Mouse (Mus musculus) Patski (cell line): ENCODE results near the gene Spn. TPM values are rescaled to one million over a fixed set of nuclear protein-coding genes. Genes with fewer than 3 reads are reported as not detected.

ENCODE experiments used
- ATAC-seq: fragments of 100-300 bp; one replicate; pipeline ENCODE4 v1.8.0; 2021
- CTCF ChIA-PET: fragments of 350-600 bp; sonication (Branson Sonifier 250); formaldehyde crosslinking; loops from one replicate; lab custom pipeline; 2022; ENCODE audit warnings: inconsistent platforms; lab: Charles Lee
- POLR2A ChIA-PET: fragments of 350-600 bp; sonication (Branson Sonifier 250); formaldehyde crosslinking; loops from one replicate; lab custom pipeline; 2022; ENCODE audit warnings: antibody characterized with exemption, inconsistent platforms; lab: Charles Lee
- DNase-seq: peaks from one replicate; pipeline ENCODE4 v3.0.0-alpha.2; 2011; ENCODE audit warnings: low read depth, low spot score
- H3K27me3 ChIP-seq: fragments of 371-371 bp; one replicate; pipeline ENCODE4 v1.5.1; 2021
- CTCF ChIP-seq: fragments of 100-300 bp; IDR thresholded peaks from one replicate; pipeline ENCODE4 v1.5.1; 2021
- in situ Hi-C: fragments of 300-500 bp; cut with MboI; formaldehyde crosslinking; loops from 3 replicates; pipeline ENCODE4 v1.11.1; 2018; ENCODE audit warnings: low pct_unique_long_range_greater_than_20kb, mixed read lengths
- polyA plus RNA-seq: library from polyadenylated mRNA; unstranded; gene quantifications from one replicate; pipeline ENCODE4 v1.2.3, GENCODE M21; 2021

Spn gene
- polyA plus RNA-seq, 1 experiment from 2014 or later = 0.21 TPM

DNA sequence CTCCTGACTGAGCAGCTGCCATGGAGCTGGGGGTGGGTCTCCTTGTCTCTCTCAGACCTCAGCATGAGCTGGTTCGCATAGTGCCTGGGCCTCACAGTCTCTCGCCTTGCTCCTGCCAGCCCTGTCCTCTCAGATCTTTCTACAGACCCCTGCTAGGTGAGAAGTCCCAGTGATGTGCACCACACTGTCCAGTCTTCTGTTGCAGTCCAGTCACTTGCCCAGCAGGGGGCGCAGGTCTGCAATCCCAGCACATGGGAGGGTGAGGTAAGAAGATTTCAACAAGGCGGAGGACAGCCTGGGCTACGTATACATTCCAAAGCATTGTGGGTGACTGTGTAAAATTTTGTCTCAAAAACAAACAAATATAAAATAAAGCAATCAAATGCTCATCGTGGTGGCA lies 26.2 kb downstream of the Spn start:
- no peak for ATAC-seq
- peak; percentile 70 for TF ChIP-seq CTCF
- ChIA-PET POLR2A (interaction anchor here (0.6 kb wide), 1 partner anchor 31 kb away, joined by 3 read pairs; no protein-coding TSS in a partner anchor), CTCF (interaction anchor here (0.9 to 1.9 kb wide), 5 partner anchors 12 to 290 kb away, joined by 3 to 7 read pairs (median 3); partner anchors contain the start of gene Mvp)
- no peak for DNase-seq
- H3K27me3 ChIP-seq = no peaks in the 10 kb centered on the region
- in situ Hi-C loops = loop anchor here (5.0 kb wide), 1 partner anchor 284 kb away; no protein-coding TSS in a partner anchor

DNA sequence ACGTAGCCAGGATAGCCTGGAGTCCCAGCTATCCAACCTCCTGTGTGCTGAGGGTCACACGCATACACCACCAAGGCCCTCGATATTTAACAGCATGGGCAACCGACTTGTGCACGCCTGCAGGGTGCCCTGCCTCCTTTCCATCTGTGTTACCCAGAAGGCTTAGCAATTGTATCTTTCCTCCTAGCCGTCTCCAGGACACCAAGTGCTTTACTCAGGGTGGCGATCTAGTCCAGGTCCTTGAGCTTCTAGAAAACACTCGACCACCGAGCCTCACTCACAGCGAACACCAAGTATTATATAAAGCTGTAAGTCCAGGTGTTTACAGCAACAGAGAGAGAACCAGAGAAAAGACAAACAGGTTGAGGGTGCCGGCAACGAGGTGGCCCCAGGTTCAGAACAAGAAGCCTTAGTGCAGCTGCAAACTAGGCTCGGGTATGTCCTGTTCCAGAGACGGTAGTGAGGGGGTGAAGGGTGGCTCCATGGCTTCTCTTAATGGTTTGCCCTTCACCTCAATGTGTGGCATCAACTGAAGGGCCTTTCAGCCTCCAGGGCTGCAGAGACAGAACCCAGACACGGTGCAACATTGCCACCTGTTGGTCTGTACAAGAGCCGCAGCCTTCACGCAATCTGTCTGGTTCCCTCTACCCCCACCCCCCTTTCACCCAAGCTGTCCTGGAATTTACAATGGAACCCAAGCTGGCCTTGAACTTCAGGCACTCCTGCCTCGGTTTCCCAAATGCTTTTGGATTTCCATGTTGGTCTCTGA lies 27.2 kb downstream of the Spn start:
- in situ Hi-C loops = loop anchor here (5.0 kb wide), 1 partner anchor 283 kb away; no protein-coding TSS in a partner anchor
- CTCF ChIA-PET = interaction anchor here (0.6 to 1.9 kb wide), 15 partner anchors 13 to 300 kb away, joined by 3 to 7 read pairs (median 3); partner anchors contain the start of genes 4930451I11Rik, Kif22 and Mvp
- ATAC-seq = peak; percentile 33

DNA sequence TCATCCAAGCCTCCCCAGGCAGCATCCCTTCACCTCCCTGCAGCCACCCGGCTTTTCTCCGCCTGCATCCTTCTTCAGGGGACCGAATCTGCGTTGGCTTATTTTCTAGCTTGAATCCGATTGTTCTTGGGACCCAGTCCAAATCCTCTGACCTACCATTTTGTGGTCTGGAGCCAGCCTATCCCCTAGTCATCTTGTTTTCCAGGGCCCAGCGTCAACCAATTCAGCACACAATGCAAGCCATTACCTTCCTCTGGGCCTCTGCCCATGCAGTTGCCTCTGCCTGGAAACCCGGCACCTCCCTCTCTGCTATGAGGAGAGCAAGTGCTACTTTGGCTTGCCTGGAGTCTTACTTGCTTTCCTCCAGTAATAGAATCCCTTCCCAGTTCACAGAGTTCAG lies 32.1 kb downstream of the Spn start:
- ChIA-PET CTCF (interaction anchor here (0.9 kb wide), 1 partner anchor 284 kb away, joined by 3 read pairs; no protein-coding TSS in a partner anchor), POLR2A (no interaction called here)
- ATAC-seq (no peak), DNase-seq (no peak)
- no peak for TF ChIP-seq CTCF
- in situ Hi-C loops = no loop called here
- no peaks in the 10 kb centered on the region for H3K27me3 ChIP-seq

More for the DNA sequence above, 27.2 kb downstream of the Spn start:
- no peaks in the 10 kb centered on the region for H3K27me3 ChIP-seq
- no peak for DNase-seq
- peak; percentile 87 for TF ChIP-seq CTCF
- POLR2A ChIA-PET = no interaction called here

DNA sequence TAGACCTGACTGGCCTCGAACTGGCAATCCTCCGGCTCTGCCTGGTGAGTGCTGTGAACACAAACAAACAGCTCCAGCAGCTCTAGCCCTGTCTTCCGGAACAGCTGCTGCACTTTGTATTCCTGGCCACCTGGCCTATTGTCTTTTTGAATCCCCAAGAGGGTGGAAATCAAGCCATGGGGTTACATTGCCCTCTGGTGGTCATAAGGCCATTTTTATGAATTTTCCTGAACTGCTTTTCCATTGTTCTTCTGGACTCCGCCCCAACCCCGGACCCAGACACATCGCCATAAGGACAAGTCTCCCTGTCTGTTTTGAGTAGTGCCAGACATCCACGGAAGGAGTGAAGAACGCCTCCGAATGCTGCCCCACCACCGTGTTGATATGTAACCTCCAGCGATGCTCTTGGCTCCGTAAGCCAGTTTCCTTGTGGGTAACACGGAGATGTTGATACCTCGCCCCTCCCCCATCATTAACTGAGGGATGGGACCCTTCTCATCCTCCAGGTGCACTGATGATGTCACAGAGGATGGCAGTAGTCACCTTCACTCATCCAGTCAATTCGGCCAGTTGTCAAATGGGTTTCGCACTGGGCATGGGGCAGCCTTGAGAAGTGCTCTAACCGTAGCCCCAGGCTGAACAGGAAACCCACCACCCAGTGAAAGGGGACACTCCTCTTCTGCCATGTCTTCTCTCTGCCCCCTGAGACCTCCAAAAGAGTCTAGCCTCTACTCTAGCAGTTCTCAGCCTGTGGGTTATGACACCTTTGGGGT lies 32.9 kb downstream of the Spn start:
- peak; percentile 64 for ATAC-seq
- CTCF ChIA-PET = interaction anchor here (0.6 to 2.3 kb wide), 10 partner anchors 53 to 295 kb away, joined by 3 to 12 read pairs (median 3); partner anchors contain the start of genes Maz, Pagr1a and Pagr1b
- peak; percentile 90 for TF ChIP-seq CTCF
- DNase-seq = peak; percentile 78
- in situ Hi-C loops = no loop called here
- no peaks in the 10 kb centered on the region for H3K27me3 ChIP-seq
- POLR2A ChIA-PET = interaction anchor here (2.7 kb wide), 1 partner anchor 79 kb away, joined by 9 read pairs; no protein-coding TSS in a partner anchor

DNA sequence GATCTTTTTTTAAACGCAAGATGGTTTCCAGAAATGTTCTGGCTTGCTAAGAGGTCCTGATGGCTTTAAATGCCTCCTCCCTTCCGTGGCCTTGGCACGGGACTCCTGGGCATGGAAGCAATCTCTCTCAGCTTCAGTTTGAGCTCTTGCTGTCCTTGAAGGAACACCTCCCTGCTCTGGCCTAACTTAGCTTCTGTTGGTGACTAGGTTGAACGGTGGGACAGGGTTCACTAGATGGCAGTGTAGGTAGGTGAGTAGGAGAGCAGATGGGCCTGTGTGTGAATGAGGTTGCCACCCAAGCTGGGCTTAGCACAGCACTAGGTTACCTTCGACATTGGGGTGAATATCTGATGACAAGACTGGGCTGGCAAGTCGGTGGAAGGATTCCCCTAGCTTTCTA lies 33.7 kb downstream of the Spn start:
- no peak for TF ChIP-seq CTCF
- ChIA-PET POLR2A (interaction anchor here (0.9 to 2.7 kb wide), 2 partner anchors 79 to 87 kb away, joined by 3 to 9 read pairs; partner anchors contain the start of gene Pagr1a), CTCF (interaction anchor here (0.6 to 2.3 kb wide), 11 partner anchors 52 to 294 kb away, joined by 3 to 12 read pairs (median 3); partner anchors contain the start of genes Maz, Pagr1a and Pagr1b)
- no peak for DNase-seq
- no peak for ATAC-seq
- H3K27me3 ChIP-seq = no peaks in the 10 kb centered on the region
- in situ Hi-C loops = no loop called here

DNA sequence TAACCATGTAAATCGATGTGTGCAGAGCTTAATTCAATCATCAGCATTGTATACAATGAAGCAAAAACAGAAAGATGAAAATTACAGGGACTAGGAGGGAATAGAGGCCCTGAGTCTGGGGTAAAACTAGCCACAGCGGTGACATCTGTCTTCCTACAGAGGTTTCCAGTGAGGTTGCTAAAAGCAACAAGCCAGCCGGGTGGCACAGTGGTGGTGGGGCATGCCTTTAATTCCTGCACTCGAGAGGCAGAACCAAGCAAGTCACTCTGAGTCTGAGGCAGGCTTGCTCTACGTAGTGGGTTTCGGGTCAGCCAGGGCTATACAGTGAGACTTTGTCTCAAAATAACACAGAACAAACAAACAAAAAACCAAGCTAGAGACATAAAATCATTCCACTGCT lies 35.5 kb downstream of the Spn start:
- in situ Hi-C loops = no loop called here
- CTCF ChIA-PET = interaction anchor here (1.4 to 2.3 kb wide), 3 partner anchors 13 to 269 kb away, joined by 3 to 12 read pairs (median 5); partner anchors contain the start of genes Pagr1a and Pagr1b
- ATAC-seq = no peak

DNA sequence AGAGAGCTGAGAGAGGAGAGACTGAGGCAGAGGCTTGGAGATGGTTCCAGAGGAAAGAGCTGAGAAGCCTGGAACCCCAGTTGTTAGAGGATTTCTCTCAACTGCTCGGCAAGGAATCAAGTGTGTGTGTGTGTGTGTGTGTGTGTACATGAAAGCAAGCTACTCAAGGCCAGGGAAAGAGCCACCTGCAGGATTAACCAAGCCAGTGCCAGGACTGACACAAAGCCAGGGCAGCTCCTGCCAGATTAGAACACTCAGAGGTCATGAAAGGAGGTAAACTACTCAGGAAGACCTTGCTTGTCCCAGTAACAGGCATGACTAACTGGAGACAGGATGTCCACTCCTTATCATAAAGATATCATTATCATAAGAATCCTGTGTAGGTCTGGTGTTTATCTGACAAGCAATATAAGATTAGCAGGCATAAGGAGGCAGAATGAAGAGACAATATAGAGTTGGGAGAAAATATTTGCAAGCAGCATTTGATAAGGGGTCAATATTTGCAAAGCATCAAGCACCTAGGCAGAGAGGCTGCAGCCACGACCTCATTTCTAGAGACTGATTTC lies 36.1 kb downstream of the Spn start:
- H3K27me3 ChIP-seq = no peaks in the 10 kb centered on the region
- ChIA-PET POLR2A (interaction anchor here (2.7 kb wide), 1 partner anchor 76 kb away, joined by 9 read pairs; no protein-coding TSS in a partner anchor), CTCF (interaction anchor here (0.9 kb wide), 1 partner anchor 77 kb away, joined by 3 read pairs; no protein-coding TSS in a partner anchor)
- no peak for DNase-seq
- in situ Hi-C loops = no loop called here
- no peak for ATAC-seq
- no peak for TF ChIP-seq CTCF

More for the DNA sequence above, 35.5 kb downstream of the Spn start:
- POLR2A ChIA-PET = interaction anchor here (2.7 kb wide), 1 partner anchor 77 kb away, joined by 9 read pairs; no protein-coding TSS in a partner anchor
- DNase-seq = no peak
- TF ChIP-seq CTCF = no peak
- H3K27me3 ChIP-seq = no peaks in the 10 kb centered on the region

DNA sequence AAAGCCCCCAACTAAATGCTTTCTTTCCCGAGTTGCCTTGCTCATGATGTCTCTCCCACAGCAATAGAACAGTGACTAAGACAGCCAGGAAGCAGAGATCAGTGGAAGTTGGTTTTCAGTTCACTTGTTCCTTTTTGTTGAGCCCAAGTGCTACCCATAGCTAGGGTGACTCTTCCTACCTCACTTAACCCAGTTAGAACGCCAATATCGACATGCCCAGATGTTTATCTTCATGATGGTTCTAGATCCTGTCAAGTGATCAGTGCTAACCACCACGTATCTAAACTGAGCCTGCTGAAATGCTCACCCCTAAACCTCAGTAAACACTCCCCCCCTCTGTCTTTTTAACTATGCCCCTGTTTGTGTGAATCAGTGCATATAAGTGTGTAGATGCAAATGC lies 38.1 kb downstream of the Spn start:
- H3K27me3 ChIP-seq = no peaks in the 10 kb centered on the region
- ChIA-PET CTCF (interaction anchor here (1.1 kb wide), 1 partner anchor 12 kb away, joined by 3 read pairs; no protein-coding TSS in a partner anchor), POLR2A (no interaction called here)
- ATAC-seq (no peak), DNase-seq (no peak)
- TF ChIP-seq CTCF = no peak
- in situ Hi-C loops = loop anchor here (10.0 kb wide), 1 partner anchor 135 kb away; no protein-coding TSS in a partner anchor

DNA sequence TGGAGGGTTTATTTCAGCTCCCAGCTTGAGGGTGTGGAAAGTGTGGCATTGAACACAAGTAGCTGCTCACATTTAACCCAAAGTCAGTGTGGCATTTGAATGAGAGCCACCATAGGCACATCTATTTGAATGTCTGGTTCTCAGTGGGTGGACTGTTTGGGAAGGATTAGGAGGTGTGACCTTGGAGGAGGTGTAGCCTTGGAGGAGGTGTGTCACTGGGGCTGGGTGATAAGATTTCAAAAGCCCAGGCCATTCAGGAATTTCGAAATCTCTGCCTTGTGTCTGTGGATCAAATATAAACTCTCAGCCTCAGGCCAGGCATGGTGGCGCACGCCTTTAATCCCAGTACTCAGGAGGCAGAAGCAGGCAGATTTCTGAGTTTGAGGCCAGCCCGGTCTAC lies 38.7 kb downstream of the Spn start:
- no peaks in the 10 kb centered on the region for H3K27me3 ChIP-seq
- ChIA-PET CTCF (interaction anchor here (1.1 kb wide), 1 partner anchor 12 kb away, joined by 3 read pairs; no protein-coding TSS in a partner anchor), POLR2A (no interaction called here)
- ATAC-seq (no peak), DNase-seq (no peak)
- TF ChIP-seq CTCF = no peak
- in situ Hi-C loops = loop anchor here (10.0 kb wide), 1 partner anchor 134 kb away; no protein-coding TSS in a partner anchor
